Mouse (Mus musculus): ENCODE measurements at regions not wholly inside any gene's neighbourhood (a gene's known extent, or its start where the extent isn't known, plus 50 kb on each side); places are given as distances from the start of the nearest gene placed in this dataset.

GRCm38 (mm10) chr15:91957273-91957672 lies 93.7 kb upstream of the Cntn1 start:
- TF ChIP-seq CTCF (conservative IDR thresholded peaks at IDR 0.05; ENCODE audit: low read length) (no peak), NANOG (IDR thresholded peaks at IDR 0.05; ENCODE audit: borderline replicate concordance, low read length) (no peak), POU5F1 (IDR thresholded peaks at IDR 0.05; ENCODE audit: borderline replicate concordance, low read length) (no peak)
